Mouse (Mus musculus) ES-E14 (cell line): ENCODE measurements at regions not wholly inside any gene's neighbourhood (a gene's known extent, or its start where the extent isn't known, plus 50 kb on each side); places are given as distances from the start of the nearest gene placed in this dataset.

Experiments
- DNase-seq: peaks from one replicate; pipeline ENCODE4 v3.0.0-alpha.2; 2013; ENCODE audit warnings: low read depth, low spot score
- H3K27ac ChIP-seq: 2 replicates; pipeline ENCODE4 v1.5.1; 2012; ENCODE audit warnings: low read depth, mild to moderate bottlenecking, low read length, moderate library complexity, mixed read lengths; ENCODE audit not compliant: poor library complexity, insufficient read depth, severe bottlenecking
- H3K36me3 ChIP-seq: 2 replicates; pipeline ENCODE4 v1.6.1; 2012; ENCODE audit warnings: mild to moderate bottlenecking, low read length, moderate library complexity, mixed read lengths; ENCODE audit not compliant: control insufficient read depth, poor library complexity, insufficient read depth, severe bottlenecking
- H3K4me1 ChIP-seq, 2 experiments: fragments of 150-350 bp in 1 of 2; sonication (generic) in 1 of 2; 2 replicates each; pipeline ENCODE4 v1.6.1; 2012; ENCODE audit warnings: low read length in 2 of 2, mild to moderate bottlenecking in 1 of 2, mixed read lengths in 1 of 2; ENCODE audit not compliant: control insufficient read depth in 2 of 2, insufficient read depth in 2 of 2, poor library complexity in 1 of 2
- H3K4me3 ChIP-seq, 2 experiments: fragments of 150-350 bp in 1 of 2; sonication (generic) in 1 of 2; 2 replicates each; pipeline ENCODE4 v1.5.1; 2012; ENCODE audit warnings: low read length in 2 of 2, low read depth in 1 of 2, mild to moderate bottlenecking in 1 of 2, mixed read lengths in 1 of 2; ENCODE audit not compliant: insufficient read depth in 1 of 2, poor library complexity in 1 of 2, severe bottlenecking in 1 of 2
- H3K9ac ChIP-seq: 2 replicates; pipeline ENCODE4 v1.6.1; 2012; ENCODE audit warnings: low read depth, mild to moderate bottlenecking, low read length, mixed read lengths; ENCODE audit not compliant: poor library complexity, insufficient read depth, severe bottlenecking
- H3K9me3 ChIP-seq: fragments of 150-350 bp; sonication (generic); 2 replicates; pipeline ENCODE4 v1.6.1; 2012; ENCODE audit warnings: low read depth, mild to moderate bottlenecking, low read length; ENCODE audit not compliant: control insufficient read depth, insufficient read depth
- CHD2 ChIP-seq: IDR thresholded peaks from 2 replicates; pipeline ENCODE4 v1.6.1; 2014; ENCODE audit warnings: mild to moderate bottlenecking, low read depth, low read length, inconsistent platforms
- HCFC1 ChIP-seq: IDR thresholded peaks from 2 replicates; pipeline ENCODE4 v1.6.1; 2012; ENCODE audit warnings: low read length, inconsistent platforms, borderline replicate concordance; ENCODE audit not compliant: insufficient read depth
- MAFK ChIP-seq: IDR thresholded peaks from 2 replicates; pipeline ENCODE4 v1.6.1; 2014; ENCODE audit warnings: mild to moderate bottlenecking, low read depth, low read length, inconsistent platforms; ENCODE audit not compliant: insufficient read depth
- ZC3H11A ChIP-seq: IDR thresholded peaks from 2 replicates; pipeline ENCODE4 v1.6.1; 2012; ENCODE audit warnings: low read depth, mild to moderate bottlenecking, inconsistent platforms, low read length, borderline replicate concordance
- ZNF384 ChIP-seq: IDR thresholded peaks from 2 replicates; pipeline ENCODE4 v1.6.1; 2012; ENCODE audit warnings: low read depth, low read length, inconsistent platforms
- in situ Hi-C, 2 experiments: fragments of 600-800 bp; cut with MboI; formaldehyde crosslinking; loops; one replicate each; pipeline ENCODE4 v1.15.1; 2025; ENCODE audit warnings: low sequenced_read_pairs in 2 of 2, inconsistent platforms in 1 of 2; ENCODE audit not compliant: unreplicated experiment in 2 of 2

- H3K36me3 ChIP-seq: no peaks in the 10 kb centered on the region
- H3K9me3 ChIP-seq: no peaks in the 10 kb centered on the region
- H3K9ac ChIP-seq: no peak overlapping the region
- in situ Hi-C loops: loop anchor here in 1 of 2 experiments (10.0 kb wide), 1 partner anchor 349 kb away; no protein-coding TSS in a partner anchor
- H3K4me3 ChIP-seq: no peak overlapping the region
- H3K27ac ChIP-seq: no peak overlapping the region
- DNase-seq: no peak
- H3K4me1 ChIP-seq: no peaks in the 10 kb centered on the region
- TF ChIP-seq CHD2 (no peak), ZNF384 (no peak), ZC3H11A (no peak), MAFK (no peak), HCFC1 (no peak)
Measured at GRCm38 (mm10) chr3:130885974-130886373, 155.8 kb upstream of the Rpl34 start.

- TF ChIP-seq ZC3H11A: no peak
- no peak overlapping the region for H3K4me3 ChIP-seq
- H3K27ac ChIP-seq: no peak overlapping the region
- in situ Hi-C loops: loop anchor here in 1 of 2 experiments (10.0 kb wide), 1 partner anchor 350 kb away; no protein-coding TSS in a partner anchor
- no peak for DNase-seq
- H3K4me1 ChIP-seq: no peaks in the 10 kb centered on the region
- no peaks in the 10 kb centered on the region for H3K36me3 ChIP-seq
- H3K9ac ChIP-seq: no peak overlapping the region
- no peaks in the 10 kb centered on the region for H3K9me3 ChIP-seq
Measured at GRCm38 (mm10) chr3:130884393-130884792, 154.2 kb upstream of the Rpl34 start.

DNA sequence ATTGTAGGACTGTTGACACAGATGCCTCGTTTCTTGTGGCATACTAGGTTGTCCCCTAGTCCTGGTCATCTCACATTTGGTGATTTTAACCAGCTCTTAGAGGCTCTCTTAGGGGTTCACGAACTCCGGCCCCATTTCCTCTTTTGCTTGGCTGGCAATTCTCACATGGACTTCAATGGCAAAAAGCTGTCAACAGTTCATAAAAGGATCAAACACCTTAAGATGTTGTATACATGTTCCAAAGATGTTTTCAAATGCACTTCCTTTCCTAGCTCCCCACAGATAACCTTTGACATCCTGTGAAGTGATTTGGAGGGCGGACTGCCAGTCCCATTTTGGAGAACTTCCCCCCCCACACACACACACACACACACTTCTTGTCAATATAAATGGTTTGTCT lies 153.7 kb upstream of the Rpl34 start:
- no peaks in the 10 kb centered on the region for H3K4me1 ChIP-seq
- H3K4me3 ChIP-seq: no peak overlapping the region
- H3K36me3 ChIP-seq: no peaks in the 10 kb centered on the region
- no peak for DNase-seq
- in situ Hi-C loops: loop anchor here in 1 of 2 experiments (10.0 kb wide), 1 partner anchor 351 kb away; no protein-coding TSS in a partner anchor
- TF ChIP-seq ZNF384: no peak
- no peak for TF ChIP-seq HCFC1
- no peak for TF ChIP-seq ZC3H11A
- TF ChIP-seq MAFK: no peak
- no peak for TF ChIP-seq CHD2
- no peaks in the 10 kb centered on the region for H3K9me3 ChIP-seq
- no peak overlapping the region for H3K9ac ChIP-seq
- H3K27ac ChIP-seq: no peak overlapping the region

DNA sequence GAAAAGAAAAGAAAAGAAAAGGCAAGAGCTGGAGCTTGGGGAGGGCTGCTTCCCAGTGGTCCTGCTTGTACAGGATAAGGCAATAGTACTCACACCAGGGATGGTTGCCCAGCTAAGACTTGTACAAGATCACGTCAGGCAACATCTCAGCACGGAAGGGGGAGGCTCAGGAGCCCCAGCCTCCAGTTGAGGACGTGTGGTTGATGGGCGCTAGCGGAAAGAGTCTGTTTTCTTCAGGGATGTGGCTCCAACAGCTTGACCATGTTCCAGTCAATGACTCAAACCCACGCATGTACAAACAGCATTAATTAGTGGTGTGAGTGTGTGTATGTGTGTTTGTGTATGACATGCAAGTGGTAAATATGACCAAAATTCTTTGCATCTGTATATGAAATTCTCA lies 153.1 kb upstream of the Rpl34 start:
- Histone ChIP-seq H3K9ac (no peak overlapping the region), H3K4me3 (no peak overlapping the region), H3K9me3 (no peaks in the 10 kb centered on the region), H3K36me3 (no peaks in the 10 kb centered on the region), H3K4me1 (no peaks in the 10 kb centered on the region), H3K27ac (no peak overlapping the region)
- in situ Hi-C loops: loop anchor here in 1 of 2 experiments (10.0 kb wide), 1 partner anchor 351 kb away; no protein-coding TSS in a partner anchor
- TF ChIP-seq CHD2 (no peak), ZC3H11A (no peak), ZNF384 (no peak), HCFC1 (no peak), MAFK (no peak)
- no peak for DNase-seq

DNA sequence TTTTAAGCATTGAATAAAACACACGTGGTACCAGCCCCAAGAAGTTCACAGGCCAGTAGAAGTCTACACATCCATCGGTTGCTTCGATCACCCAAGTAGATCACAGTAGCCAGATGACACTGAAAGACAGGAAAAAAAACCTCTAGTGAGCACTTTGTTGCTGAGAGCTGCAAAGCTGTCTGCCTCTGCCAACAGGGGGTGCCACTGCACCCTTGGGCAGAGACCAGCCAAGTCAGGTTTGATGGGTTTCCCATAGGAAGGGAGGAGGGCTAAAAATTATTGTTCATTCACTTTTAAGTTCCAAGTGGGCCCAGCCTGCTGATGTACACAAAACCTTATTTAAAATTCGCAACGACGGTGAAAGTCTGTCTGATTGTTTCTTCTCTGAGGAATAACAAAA lies 150.3 kb upstream of the Rpl34 start:
- Histone ChIP-seq H3K36me3 (no peaks in the 10 kb centered on the region), H3K4me3 (no peak overlapping the region), H3K9ac (no peak overlapping the region), H3K4me1 (no peaks in the 10 kb centered on the region), H3K9me3 (no peaks in the 10 kb centered on the region), H3K27ac (no peak overlapping the region)
- DNase-seq: no peak
- TF ChIP-seq ZNF384 (no peak), ZC3H11A (no peak), MAFK (no peak), HCFC1 (no peak), CHD2 (no peak)
- in situ Hi-C loops: loop anchor here in 1 of 2 experiments (10.0 kb wide), 1 partner anchor 354 kb away; no protein-coding TSS in a partner anchor
